Mouse (Mus musculus) brown adipose tissue, adult 24 weeks (tissue): Measurements from ENCODE around the gene Hist1h2bf. TPM values are rescaled to one million over a fixed set of nuclear protein-coding genes. Genes with fewer than 3 reads are reported as not detected.
A peak's percentile ranks its signal among the peaks of the same experiment; 100 is the strongest.
"Not testable (repeated sequence)": the region's sequence is repeated elsewhere in the genome, so short reads cannot be mapped to it uniquely, and the experiment has no call there.

Source experiments
- H3K27ac ChIP-seq: fragments of 200-500 bp; replicated peaks from 2 replicates; pipeline ENCODE4 v1.5.1; 2012; ENCODE audit warnings: low read depth, mild to moderate bottlenecking, low read length
- H3K4me1 ChIP-seq: fragments of 200-500 bp; 2 replicates; pipeline ENCODE4 v1.6.1; 2012; ENCODE audit warnings: low read length, mixed read lengths; ENCODE audit not compliant: control insufficient read depth, insufficient read depth, insufficient read length
- H3K4me3 ChIP-seq: fragments of 200-500 bp; 2 replicates; pipeline ENCODE4 v1.5.1; 2012; ENCODE audit warnings: low read depth, mild to moderate bottlenecking, low read length, moderate library complexity; ENCODE audit not compliant: insufficient read depth
- polyA plus RNA-seq: library from polyadenylated mRNA; stranded (reverse); fragments of >200 nt; gene quantifications from 2 replicates; pipeline ENCODE4 v1.2.4, GENCODE M21; 2012; ENCODE audit not compliant: missing spikeins, insufficient read depth, insufficient read length

Gene Hist1h2bf
- polyA plus RNA-seq, 1 experiment = not detected

- Histone ChIP-seq H3K4me1 (peaks cover 3% of the 10 kb centered on the region; the same call in 1 of the 2 replicates), H3K27ac (no peak overlapping the region), H3K4me3 (no peak overlapping the region)
Measured at GRCm38 (mm10) chr13:23595622-23596372, 21.8 kb upstream of the Hist1h2bf start.

- Histone ChIP-seq H3K27ac (no peak overlapping the region), H3K4me3 (no peak overlapping the region), H3K4me1 (peaks cover 3% of the 10 kb centered on the region; the same call in 1 of the 2 replicates)
Measured at GRCm38 (mm10) chr13:23595185-23595584, 21.2 kb upstream of the Hist1h2bf start.

GRCm38 (mm10) chr13:23593051-23593770, 19.2 kb upstream of the Hist1h2bf start:
- Histone ChIP-seq H3K4me3 (no peak overlapping the region), H3K27ac (no peak overlapping the region), H3K4me1 (peaks cover 3% of the 10 kb centered on the region; the same call in 1 of the 2 replicates)

- no peak overlapping the region for H3K27ac ChIP-seq
- peaks cover 3% of the 10 kb centered on the region; the same call in 1 of the 2 replicates for H3K4me1 ChIP-seq
- no peak overlapping the region for H3K4me3 ChIP-seq
Measured at GRCm38 (mm10) chr13:23592614-23593013, 18.6 kb upstream of the Hist1h2bf start.

- H3K4me1 ChIP-seq, H3K4me3 ChIP-seq, H3K27ac ChIP-seq: not testable (repeated sequence)
Measured at GRCm38 (mm10) chr13:23591886-23592285, 17.9 kb upstream of the Hist1h2bf start.

GRCm38 (mm10) chr13:23591206-23591605, 17.2 kb upstream of the Hist1h2bf start:
- H3K4me1 ChIP-seq = peaks cover 3% of the 10 kb centered on the region; the same call in 1 of the 2 replicates
- H3K4me3 ChIP-seq = no peak overlapping the region
- H3K27ac ChIP-seq = no peak overlapping the region

- Histone ChIP-seq H3K4me1 (peaks cover 11% of the 10 kb centered on the region; the same call in 1 of the 2 replicates), H3K4me3 (peak overlapping the region; percentile 66), H3K27ac (no peak overlapping the region)
Measured at GRCm38 (mm10) chr13:23586940-23587225, 12.9 kb upstream of the Hist1h2bf start.

- Histone ChIP-seq H3K4me1 (peaks cover 11% of the 10 kb centered on the region; the same call in 1 of the 2 replicates), H3K4me3 (peak overlapping the region; percentile 66), H3K27ac (peak overlapping the region; percentile 41; the same call in 1 of the 2 replicates)
Measured at GRCm38 (mm10) chr13:23586099-23586939, 12.3 kb upstream of the Hist1h2bf start.

GRCm38 (mm10) chr13:23585442-23586098, 11.6 kb upstream of the Hist1h2bf start:
- peaks cover 11% of the 10 kb centered on the region; the same call in 1 of the 2 replicates for H3K4me1 ChIP-seq
- H3K27ac ChIP-seq = peak overlapping the region; percentile 99
- H3K4me3 ChIP-seq = peak overlapping the region; percentile 92

- peak overlapping the region; percentile 99 for H3K27ac ChIP-seq
- peak overlapping the region; percentile 92 for H3K4me3 ChIP-seq
- peaks cover 11% of the 10 kb centered on the region; the same call in 1 of the 2 replicates for H3K4me1 ChIP-seq
Measured at GRCm38 (mm10) chr13:23585029-23585441, 11.0 kb upstream of the Hist1h2bf start.

- peak overlapping the region; percentile 92 for H3K4me3 ChIP-seq
- H3K27ac ChIP-seq = peak overlapping the region; percentile 99
Measured at GRCm38 (mm10) chr13:23584331-23584730, 10.3 kb upstream of the Hist1h2bf start.

GRCm38 (mm10) chr13:23583387-23584068, 9.5 kb upstream of the Hist1h2bf start:
- peaks cover 11% of the 10 kb centered on the region; the same call in 1 of the 2 replicates for H3K4me1 ChIP-seq
- H3K27ac ChIP-seq = peak overlapping the region; percentile 41; the same call in 1 of the 2 replicates
- H3K4me3 ChIP-seq = no peak overlapping the region

More at GRCm38 (mm10) chr13:23584331-23584730, 10.3 kb upstream of the Hist1h2bf start:
- H3K4me1 ChIP-seq = peaks cover 11% of the 10 kb centered on the region; the same call in 1 of the 2 replicates

GRCm38 (mm10) chr13:23582219-23583056, 8.4 kb upstream of the Hist1h2bf start:
- Histone ChIP-seq H3K27ac (no peak overlapping the region), H3K4me3 (peak overlapping the region; percentile 54), H3K4me1 (peaks cover 11% of the 10 kb centered on the region; the same call in 1 of the 2 replicates)
